Mouse (Mus musculus) lung, postnatal 0 days (tissue): ENCODE measurements at regions not wholly inside any gene's neighbourhood (a gene's known extent, or its start where the extent isn't known, plus 50 kb on each side); places are given as distances from the start of the nearest gene placed in this dataset.

Experiments
- CTCF ChIP-seq: IDR thresholded peaks from 2 replicates; pipeline ENCODE4 v1.5.1; 2016; ENCODE audit warnings: antibody characterized with exemption, mild to moderate bottlenecking
- EP300 ChIP-seq: IDR thresholded peaks from 2 replicates; pipeline ENCODE4 v1.6.1; 2016; ENCODE audit warnings: antibody characterized with exemption, mild to moderate bottlenecking, control low read depth

GRCm38 (mm10) chr17:14518216-14518615, 175.8 kb downstream of the Thbs2 start:
- TF ChIP-seq CTCF = no peak
- no peak for TF ChIP-seq EP300
